Mouse (Mus musculus) liver, embryonic 11.5 days (tissue): ENCODE measurements at regions not wholly inside any gene's neighbourhood (a gene's known extent, or its start where the extent isn't known, plus 50 kb on each side); places are given as distances from the start of the nearest gene placed in this dataset.

Source experiments
- ATAC-seq: fragments of 200-750 bp; cut with Nextera tagmentation; replicated peaks from 2 replicates; pipeline ENCODE4 v1.8.0; 2017; ENCODE audit warnings: moderate number of reproducible peaks, mild to moderate bottlenecking, moderate TSS enrichment, moderate library complexity; ENCODE audit not compliant: low FRiP score
- DNase-seq: peaks from one replicate; pipeline ENCODE4 v3.0.0-alpha.2; 2017; ENCODE audit warnings: low spot score
- H3K27ac ChIP-seq: fragments of 300-500 bp; sonication (generic); 2 replicates; pipeline ENCODE4 v1.5.1; 2014; ENCODE audit warnings: mild to moderate bottlenecking, low read depth, low read length, control low read depth
- H3K27me3 ChIP-seq: fragments of 300-500 bp; sonication (generic); replicated peaks from 2 replicates; pipeline ENCODE4 v1.6.1; 2014; ENCODE audit warnings: low read length, mixed read lengths; ENCODE audit not compliant: control insufficient read depth, insufficient read depth
- H3K36me3 ChIP-seq: fragments of 300-500 bp; sonication (generic); 2 replicates; pipeline ENCODE4 v1.6.1; 2014; ENCODE audit warnings: mild to moderate bottlenecking, low read length, moderate library complexity, mixed read lengths; ENCODE audit not compliant: control insufficient read depth, insufficient read depth
- H3K4me1 ChIP-seq: fragments of 300-500 bp; sonication (generic); replicated peaks from 2 replicates; pipeline ENCODE4 v1.6.1; 2014; ENCODE audit warnings: low read length, mixed read lengths; ENCODE audit not compliant: control insufficient read depth, insufficient read depth
- H3K4me2 ChIP-seq: fragments of 300-500 bp; sonication (generic); 2 replicates; pipeline ENCODE4 v1.6.1; 2014; ENCODE audit warnings: mild to moderate bottlenecking, control low read depth, moderate library complexity
- H3K4me3 ChIP-seq: fragments of 300-500 bp; sonication (generic); 2 replicates; pipeline ENCODE4 v1.5.1; 2014; ENCODE audit warnings: low read depth, low read length, control low read depth
- H3K9ac ChIP-seq: fragments of 300-500 bp; sonication (generic); 2 replicates; pipeline ENCODE4 v1.6.1; 2014; ENCODE audit warnings: low read depth, low read length, control low read depth
- H3K9me3 ChIP-seq: fragments of 300-500 bp; sonication (generic); 2 replicates; pipeline ENCODE4 v1.6.1; 2016; ENCODE audit warnings: low read length, inconsistent platforms, mixed read lengths; ENCODE audit not compliant: control insufficient read depth
- WGBS: fragments of 180-500 bp; shearing (Covaris S2); extraction: QIAGEN DNeasy Blood & Tissue Kit; methylation state at CpG from one replicate; pipeline ENCODE4 v1.1.7; 2014; 5-methylcytosine and 5-hydroxymethylcytosine counted together

DNA sequence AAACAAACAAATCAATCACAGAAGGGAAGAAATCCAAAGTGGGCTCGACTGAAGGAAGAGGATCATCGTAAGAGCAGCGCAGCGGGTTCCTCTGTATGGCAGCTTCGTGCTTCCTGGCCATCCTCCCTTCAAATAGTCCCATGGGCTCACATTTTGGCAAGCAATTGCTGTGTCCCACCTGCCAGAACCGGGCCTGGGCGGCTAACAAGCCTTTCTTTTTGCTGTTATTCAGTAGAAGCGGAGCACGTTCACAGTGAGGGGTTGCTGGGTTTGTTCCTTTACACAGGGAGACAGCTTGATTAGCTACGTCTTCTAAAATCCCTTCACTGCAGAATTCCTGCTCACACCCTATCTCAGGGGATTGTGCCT, 258.6 kb upstream of the Prok2 start:
- ATAC-seq, result no peak
- WGBS, result 27% methylated on average over 10 of the region's 10 CpGs
- peaks cover 37% of the 10 kb centered on the region for H3K27me3 ChIP-seq
- no peak overlapping the region for H3K9ac ChIP-seq
- H3K4me3 ChIP-seq, result no peak overlapping the region
- H3K36me3 ChIP-seq, result no peaks in the 10 kb centered on the region
- no peak for DNase-seq
- no peak overlapping the region for H3K27ac ChIP-seq
- no peak overlapping the region for H3K4me2 ChIP-seq
- peaks cover 8% of the 10 kb centered on the region for H3K4me1 ChIP-seq
- no peaks in the 10 kb centered on the region for H3K9me3 ChIP-seq

DNA sequence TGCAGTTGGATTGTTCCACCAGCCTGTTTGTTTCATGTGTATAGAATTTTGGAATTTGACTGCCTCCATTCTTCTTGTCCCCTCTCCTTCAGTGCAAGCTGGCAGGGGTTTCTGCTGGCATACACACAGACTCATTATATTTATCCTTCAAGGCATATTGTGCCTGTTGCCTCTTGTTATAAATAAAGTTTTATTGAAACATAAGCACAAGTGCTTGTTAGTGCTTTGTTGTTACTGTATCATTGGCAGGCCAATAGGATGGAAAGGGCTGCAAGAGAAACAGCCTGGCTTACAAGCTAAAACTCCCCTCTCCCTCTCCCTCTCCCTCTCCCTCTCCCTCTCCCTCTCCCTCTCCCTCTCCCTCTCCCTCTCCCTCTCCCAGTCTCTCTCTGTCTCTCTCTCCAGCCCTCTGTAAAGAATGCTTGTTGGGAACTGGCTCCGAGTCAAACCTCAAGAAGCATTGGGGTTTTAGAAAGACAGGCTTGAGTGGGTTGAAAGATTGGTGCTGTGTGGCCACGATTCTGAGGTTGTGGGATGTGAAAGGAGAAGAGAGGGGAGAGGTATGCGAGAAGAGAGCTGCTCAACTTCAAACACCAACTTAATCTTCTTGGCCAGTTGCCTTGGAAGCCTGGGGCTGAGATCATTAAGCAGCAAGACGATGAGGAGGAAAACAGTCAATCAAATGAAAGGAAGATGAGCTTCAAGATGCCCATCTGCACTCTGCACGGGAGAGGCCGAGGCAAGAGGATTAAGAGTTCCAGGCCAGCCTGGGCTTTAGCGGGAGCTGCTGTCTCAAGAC, 258.1 kb upstream of the Prok2 start:
- ATAC-seq (no peak), DNase-seq (no peak)
- Histone ChIP-seq H3K27me3 (peaks cover 37% of the 10 kb centered on the region), H3K4me2 (no peak overlapping the region), H3K9me3 (no peaks in the 10 kb centered on the region), H3K27ac (no peak overlapping the region), H3K4me1 (peaks cover 8% of the 10 kb centered on the region), H3K9ac (no peak overlapping the region), H3K36me3 (no peaks in the 10 kb centered on the region), H3K4me3 (no peak overlapping the region)
- 12% methylated on average over 7 of the region's 7 CpGs for WGBS

DNA sequence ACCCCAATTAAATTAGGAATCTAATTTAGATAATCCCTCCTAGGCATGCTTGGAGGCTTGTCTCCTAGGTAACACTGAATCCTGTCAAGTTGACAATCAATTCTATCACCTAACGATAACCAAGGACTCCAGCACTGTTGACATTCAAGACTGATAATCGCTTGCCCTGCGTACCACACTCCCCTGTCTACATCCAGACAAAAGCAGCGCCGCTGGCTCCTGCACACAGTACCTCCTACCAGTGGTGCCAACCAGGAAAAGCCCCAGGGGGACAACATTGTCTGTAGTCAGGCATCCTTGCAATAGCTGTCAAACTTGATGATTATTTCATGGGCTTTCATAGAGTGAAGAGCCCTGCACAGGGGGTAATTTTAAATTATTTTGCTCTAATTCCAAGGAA, 253.4 kb upstream of the Prok2 start:
- H3K27me3 ChIP-seq, result peaks cover 10% of the 10 kb centered on the region
- no peak for DNase-seq
- H3K9me3 ChIP-seq, result no peaks in the 10 kb centered on the region
- H3K4me2 ChIP-seq, result no peak overlapping the region
- 45% methylated on average over 5 of the region's 5 CpGs for WGBS
- H3K4me3 ChIP-seq, result no peak overlapping the region
- no peaks in the 10 kb centered on the region for H3K36me3 ChIP-seq
- peaks cover 1% of the 10 kb centered on the region for H3K4me1 ChIP-seq
- H3K27ac ChIP-seq, result no peak overlapping the region
- ATAC-seq, result no peak
- no peak overlapping the region for H3K9ac ChIP-seq

DNA sequence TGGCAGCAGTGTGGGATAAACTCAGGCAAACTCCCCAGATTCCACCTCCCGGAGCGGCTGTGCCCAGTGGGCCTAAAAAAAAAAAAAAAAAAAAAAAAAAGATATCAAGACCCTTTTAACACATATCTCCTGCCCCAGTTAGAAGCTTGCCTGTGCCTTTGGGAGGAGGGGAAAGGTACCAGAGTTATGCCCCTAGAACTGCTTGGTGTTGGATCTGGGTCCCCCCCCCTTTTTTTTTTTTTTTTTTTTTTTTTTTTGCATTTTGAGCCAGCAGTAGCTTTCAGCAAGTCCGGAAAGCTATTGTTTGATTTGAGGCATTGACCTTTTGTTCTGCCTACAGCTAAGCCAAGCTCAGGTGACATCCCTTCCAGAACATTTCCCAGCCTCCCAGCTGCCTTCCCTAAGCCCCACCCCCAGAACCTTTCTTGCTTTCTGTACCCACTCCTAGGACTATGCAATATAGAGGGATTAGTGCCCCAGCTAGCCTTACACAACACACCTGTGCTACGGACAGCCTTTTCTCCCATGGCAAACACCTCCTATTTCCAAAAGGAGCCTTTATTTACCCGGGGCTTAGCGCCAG, 252.1 kb upstream of the Prok2 start:
- H3K4me3 ChIP-seq, result no peak overlapping the region
- no peaks in the 10 kb centered on the region for H3K36me3 ChIP-seq
- no peak for ATAC-seq
- 58% methylated on average over 6 of the region's 6 CpGs for WGBS
- H3K27ac ChIP-seq, result no peak overlapping the region
- peaks cover 5% of the 10 kb centered on the region for H3K27me3 ChIP-seq
- no peak for DNase-seq
- H3K9ac ChIP-seq, result no peak overlapping the region
- no peaks in the 10 kb centered on the region for H3K9me3 ChIP-seq
- no peaks in the 10 kb centered on the region for H3K4me1 ChIP-seq
- no peak overlapping the region for H3K4me2 ChIP-seq

DNA sequence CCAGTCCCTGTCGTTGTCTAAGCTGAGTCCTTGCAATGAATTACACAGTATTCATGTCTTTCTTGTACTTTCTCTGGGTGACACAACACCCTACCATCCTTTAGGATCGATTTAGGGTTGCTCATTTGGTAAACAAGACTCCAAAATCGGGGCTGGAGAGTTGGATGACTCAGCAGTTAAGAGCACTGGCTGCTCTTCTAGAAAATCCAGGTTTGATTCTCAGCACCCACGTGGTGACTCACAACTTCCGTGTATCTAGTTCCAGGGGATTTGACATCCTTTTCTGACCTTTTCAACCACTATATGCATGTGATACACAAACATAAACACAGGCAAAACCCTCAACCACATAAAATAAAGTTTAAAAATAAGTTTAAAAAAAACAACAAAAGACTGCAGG, 250.0 kb upstream of the Prok2 start:
- Histone ChIP-seq H3K9ac (no peak overlapping the region), H3K4me2 (no peak overlapping the region), H3K27me3 (peaks cover 7% of the 10 kb centered on the region; the same call in 1 of the 2 replicates), H3K27ac (no peak overlapping the region), H3K4me1 (no peaks in the 10 kb centered on the region), H3K4me3 (no peak overlapping the region), H3K9me3 (no peaks in the 10 kb centered on the region), H3K36me3 (no peaks in the 10 kb centered on the region)
- no peak for DNase-seq
- no peak for ATAC-seq
- 64% methylated on average over 5 of the region's 5 CpGs for WGBS

DNA sequence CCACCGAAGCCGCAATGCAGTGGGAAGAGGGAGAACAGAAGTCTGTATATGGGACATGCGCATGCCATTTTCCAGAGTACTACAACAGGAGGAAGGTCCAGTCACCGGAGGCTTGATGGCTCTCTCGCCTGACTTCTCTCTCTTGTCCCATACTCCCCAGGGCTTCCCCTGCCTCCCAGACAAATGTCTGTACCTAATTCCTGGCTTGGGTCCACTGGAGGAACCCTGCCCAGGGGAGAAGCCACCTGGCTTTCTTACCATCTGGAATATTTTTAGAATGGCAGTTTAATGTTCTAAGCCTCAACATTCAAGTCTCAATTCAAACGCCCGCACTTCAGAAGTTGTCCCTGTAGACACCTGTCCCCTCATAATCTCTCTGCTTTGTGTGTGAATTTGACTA, 249.3 kb upstream of the Prok2 start:
- Histone ChIP-seq H3K4me3 (no peak overlapping the region), H3K27me3 (peaks cover 7% of the 10 kb centered on the region; the same call in 1 of the 2 replicates), H3K9me3 (no peaks in the 10 kb centered on the region), H3K4me2 (no peak overlapping the region), H3K27ac (no peak overlapping the region), H3K4me1 (no peaks in the 10 kb centered on the region), H3K9ac (no peak overlapping the region), H3K36me3 (no peaks in the 10 kb centered on the region)
- ATAC-seq, result no peak
- 89% methylated on average over 7 of the region's 7 CpGs for WGBS
- DNase-seq, result no peak

DNA sequence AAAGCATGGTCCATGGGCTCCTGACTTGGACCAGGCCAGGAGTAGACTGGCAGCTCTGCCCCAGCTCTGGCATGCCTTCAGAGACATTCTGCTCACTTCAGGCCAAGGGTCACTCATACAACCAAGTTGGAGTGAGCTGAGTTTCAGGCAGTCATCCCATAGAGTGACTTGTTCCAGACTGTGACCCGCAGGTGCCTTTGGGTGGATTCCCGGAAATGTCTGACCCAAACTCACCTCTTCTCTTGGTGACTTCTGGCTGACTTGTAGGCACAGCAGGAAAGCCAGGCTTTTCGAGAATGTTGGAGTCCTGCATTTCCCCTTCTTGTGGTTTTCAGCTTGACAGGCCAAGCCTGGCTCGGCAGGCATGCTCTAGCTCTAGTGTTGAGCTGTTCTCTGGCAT, 248.3 kb upstream of the Prok2 start:
- Histone ChIP-seq H3K36me3 (no peaks in the 10 kb centered on the region), H3K4me1 (no peaks in the 10 kb centered on the region), H3K27me3 (peaks cover 7% of the 10 kb centered on the region; the same call in 1 of the 2 replicates), H3K27ac (no peak overlapping the region), H3K4me2 (no peak overlapping the region), H3K9ac (no peak overlapping the region), H3K4me3 (no peak overlapping the region), H3K9me3 (no peaks in the 10 kb centered on the region)
- 55% methylated on average over 4 of the region's 4 CpGs for WGBS
- ATAC-seq (no peak), DNase-seq (no peak)

DNA sequence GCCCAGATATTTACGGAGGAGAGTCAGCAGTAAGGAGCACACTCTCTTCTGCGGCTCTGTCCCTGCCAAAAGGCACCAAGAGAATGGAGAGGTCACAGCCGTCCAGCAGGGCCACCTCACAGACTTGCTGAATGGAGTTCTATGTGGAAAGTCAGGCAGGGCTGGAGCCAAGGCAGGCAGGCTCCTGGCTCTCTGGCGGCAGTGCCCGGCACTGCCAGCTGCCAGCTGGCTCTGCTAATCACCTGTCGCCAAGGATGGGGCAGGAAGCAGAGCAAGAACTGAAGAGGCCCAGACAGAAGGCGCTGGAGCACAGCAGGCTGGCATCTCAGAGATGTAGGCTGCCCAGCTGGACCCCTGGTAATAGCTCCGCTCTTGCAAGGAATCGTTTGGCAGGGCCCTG, 245.2 kb upstream of the Prok2 start:
- no peak for ATAC-seq
- H3K4me1 ChIP-seq, result no peaks in the 10 kb centered on the region
- H3K9ac ChIP-seq, result no peak overlapping the region
- DNase-seq, result no peak
- no peak overlapping the region for H3K4me3 ChIP-seq
- H3K4me2 ChIP-seq, result no peak overlapping the region
- H3K27ac ChIP-seq, result no peak overlapping the region
- H3K9me3 ChIP-seq, result no peaks in the 10 kb centered on the region
- H3K27me3 ChIP-seq, result peaks cover 10% of the 10 kb centered on the region; the same call in 1 of the 2 replicates
- WGBS, result 49% methylated on average over 9 of the region's 9 CpGs
- H3K36me3 ChIP-seq, result no peaks in the 10 kb centered on the region

DNA sequence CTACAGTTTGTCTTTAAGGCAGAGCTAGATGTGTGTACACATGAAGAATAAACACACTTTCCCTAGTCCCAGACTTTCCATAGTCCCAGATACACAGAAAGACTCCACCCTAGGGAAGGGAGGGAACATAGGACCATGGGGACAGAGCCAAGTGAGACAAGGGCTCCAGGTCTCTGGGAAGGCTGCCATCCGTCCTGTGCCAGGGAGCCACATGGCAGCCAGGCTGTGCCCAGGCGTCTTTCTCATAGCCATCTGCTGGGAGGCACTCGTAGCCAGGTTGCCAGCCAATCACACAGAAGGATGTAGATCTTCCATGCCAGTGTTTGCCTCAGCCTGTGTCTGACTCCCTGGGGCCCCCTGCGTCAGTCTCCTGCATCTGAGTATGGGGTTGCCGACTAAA, 242.7 kb upstream of the Prok2 start:
- H3K9me3 ChIP-seq, result no peaks in the 10 kb centered on the region
- WGBS, result 62% methylated on average over 5 of the region's 5 CpGs
- H3K36me3 ChIP-seq, result no peaks in the 10 kb centered on the region
- H3K4me3 ChIP-seq, result no peak overlapping the region
- no peak for DNase-seq
- no peak for ATAC-seq
- no peaks in the 10 kb centered on the region for H3K4me1 ChIP-seq
- H3K4me2 ChIP-seq, result no peak overlapping the region
- no peak overlapping the region for H3K9ac ChIP-seq
- H3K27me3 ChIP-seq, result 0 out of 2 replicates have a peak, but pooled peaks cover 9% of the 10 kb centered on the region
- no peak overlapping the region for H3K27ac ChIP-seq
